Mouse (Mus musculus) liver, embryonic 14.5 days (tissue): ENCODE results near the gene 4930469K13Rik.

Experiments used
- CTCF ChIP-seq: IDR thresholded peaks from 2 replicates; pipeline ENCODE4 v1.5.1; 2016; ENCODE audit warnings: antibody characterized with exemption, low read depth, control low read depth
- EP300 ChIP-seq: IDR thresholded peaks from 2 replicates; pipeline ENCODE4 v1.6.1; 2016; ENCODE audit warnings: antibody characterized with exemption, low read depth

- TF ChIP-seq EP300 (no peak), CTCF (peak; percentile 32)
These were observed 48.6 kb upstream of the 4930469K13Rik start for GRCm38 (mm10) chr11:34146934-34147333.
